Mouse (Mus musculus) C3H10T1/2 (cell line): ENCODE data around the gene Fip1l1. TPM values are rescaled to one million over a fixed set of nuclear protein-coding genes. Genes with fewer than 3 reads are reported as not detected.

ENCODE experiments used
- polyA plus RNA-seq, 2 experiments: library from polyadenylated mRNA; unstranded; fragments of >200 nt; fragmentation: generic; extraction: Trizol; gene quantifications; one replicate each; pipeline ENCODE4 v1.2.1; 2012; ENCODE audit warnings: missing spikeins in 2 of 2

Gene Fip1l1
- polyA plus RNA-seq: 10 to 100 TPM; 15.8 to 43.8 TPM

GRCm38 (mm10) chr5:74535240-74536021 is at the start of gene Fip1l1:
Gene Fip1l1 (plus strand): TSS chr5:74535449.

GRCm38 (mm10) chr5:74531630-74532280 is 3.5 kb upstream of the Fip1l1 start, which contains the start of gene Scfd2:
Gene Scfd2 (minus strand): TSS chr5:74531759.

Other genes with a start within 250 kb of the Fip1l1 start
- gene Scfd2, start 3.7 kb upstream of the Fip1l1 start, polyA plus RNA-seq: 10 to 100 TPM in 1 of 2 experiments, 1 to 10 TPM in 1; 7.9 to 16.8 TPM
- 1 to 10 TPM in 1 of 2 experiments, under 1 TPM in 1; 0.01 to 2.0 TPM for gene Lnx1, start 167.5 kb downstream of the Fip1l1 start, polyA plus RNA-seq